Mouse (Mus musculus): ENCODE results near the gene Polrmt.

- TF ChIP-seq POLR2A (IDR thresholded peaks at IDR 0.05; ENCODE audit: borderline replicate concordance, extremely low read depth, low read depth, low read length) (no peak), CTCF (IDR thresholded peaks at IDR 0.05; ENCODE audit: insufficient read depth, low read length) (no peak)
Measured at GRCm38 (mm10) chr10:79721089-79721488, 25.3 kb downstream of the Polrmt start.

Data from lung, adult 2 months (tissue).